Mouse (Mus musculus) cerebellum, adult 2 months (tissue): Measurements from ENCODE around the gene Dop1a.
"Not testable (repeated sequence)": the region's sequence is repeated elsewhere in the genome, so short reads cannot be mapped to it uniquely, and the experiment has no call there.

Experiments
- CTCF ChIP-seq: fragments of 200-500 bp; IDR thresholded peaks from 2 replicates; pipeline ENCODE4 v1.5.1; 2011; ENCODE audit warnings: low read depth, mild to moderate bottlenecking, control low read depth, low read length, moderate library complexity, borderline replicate concordance; ENCODE audit not compliant: insufficient read depth
- POLR2A ChIP-seq: fragments of 200-500 bp; IDR thresholded peaks from 2 replicates; pipeline ENCODE4 v1.6.1; 2011; ENCODE audit warnings: low read length, control low read depth, borderline replicate concordance; ENCODE audit not compliant: insufficient read depth

- TF ChIP-seq POLR2A, CTCF: not testable (repeated sequence)
Measured at GRCm38 (mm10) chr9:86594357-86594767, 127.4 kb downstream of the Dop1a start.
